Mouse (Mus musculus): ENCODE measurements around the gene Chid1. TPM values are rescaled to one million over a fixed set of nuclear protein-coding genes. Genes with fewer than 3 reads are reported as not detected.
A peak's percentile ranks its signal among the peaks of the same experiment; 100 is the strongest.

Gene Chid1
- polyA plus RNA-seq, 1 experiment from 2014 or later, result 36.3 TPM

GRCm38 (mm10) chr7:141524271-141524670, 15.4 kb downstream of the Chid1 start:
- Histone ChIP-seq H3K27me3 (replicated peaks) (no peaks in the 10 kb centered on the region), H3K4me3 (no peak overlapping the region), H3K36me3 (peaks cover 44% of the 10 kb centered on the region), H3K27ac (replicated peaks) (no peak overlapping the region), H3K4me2 (no peak overlapping the region), H3K4me1 (peaks cover 10% of the 10 kb centered on the region), H3K9me3 (no peaks in the 10 kb centered on the region), H3K9ac (no peak overlapping the region)
- no peak for ATAC-seq (ENCODE audit: extremely low read depth, insufficient number of reproducible peaks, low FRiP score, low TSS enrichment)
- 81% methylated on average over 4 of the region's 4 CpGs for WGBS

- Histone ChIP-seq H3K4me1 (peaks cover 22% of the 10 kb centered on the region), H3K9ac (no peak overlapping the region), H3K4me2 (no peak overlapping the region), H3K9me3 (no peaks in the 10 kb centered on the region), H3K4me3 (no peak overlapping the region), H3K36me3 (peaks cover 34% of the 10 kb centered on the region), H3K27me3 (replicated peaks) (no peaks in the 10 kb centered on the region), H3K27ac (replicated peaks) (no peak overlapping the region)
- ATAC-seq (ENCODE audit: extremely low read depth, insufficient number of reproducible peaks, low FRiP score, low TSS enrichment), result no peak
- 49% methylated on average over 4 of the region's 4 CpGs for WGBS
Measured at GRCm38 (mm10) chr7:141523007-141523406, 16.6 kb downstream of the Chid1 start.

- Histone ChIP-seq H3K9me3 (no peaks in the 10 kb centered on the region), H3K27me3 (replicated peaks) (no peaks in the 10 kb centered on the region), H3K4me3 (no peak overlapping the region), H3K36me3 (peaks cover 38% of the 10 kb centered on the region), H3K9ac (no peak overlapping the region), H3K27ac (replicated peaks) (peak overlapping the region; percentile 67), H3K4me1 (peaks cover 23% of the 10 kb centered on the region), H3K4me2 (no peak overlapping the region)
- 59% methylated on average over 1 of the region's 1 CpGs for WGBS
- ATAC-seq (ENCODE audit: extremely low read depth, insufficient number of reproducible peaks, low FRiP score, low TSS enrichment), result no peak
Measured at GRCm38 (mm10) chr7:141519795-141520194, 19.9 kb downstream of the Chid1 start.

- Histone ChIP-seq H3K4me2 (no peak overlapping the region), H3K9me3 (no peaks in the 10 kb centered on the region), H3K4me1 (peaks cover 23% of the 10 kb centered on the region), H3K27ac (replicated peaks) (peak overlapping the region; percentile 67), H3K4me3 (no peak overlapping the region), H3K36me3 (peaks cover 44% of the 10 kb centered on the region), H3K9ac (0 out of 2 replicates have a peak overlapping the region, but pooled peaks have one; percentile 19), H3K27me3 (replicated peaks) (no peaks in the 10 kb centered on the region)
- no peak for ATAC-seq (ENCODE audit: extremely low read depth, insufficient number of reproducible peaks, low FRiP score, low TSS enrichment)
- 37% methylated on average over 3 of the region's 3 CpGs for WGBS
Measured at GRCm38 (mm10) chr7:141518926-141519325, 20.7 kb downstream of the Chid1 start.

- no peak for ATAC-seq (ENCODE audit: extremely low read depth, insufficient number of reproducible peaks, low FRiP score, low TSS enrichment)
- Histone ChIP-seq H3K36me3 (peaks cover 50% of the 10 kb centered on the region), H3K27me3 (replicated peaks) (no peaks in the 10 kb centered on the region), H3K27ac (replicated peaks) (no peak overlapping the region), H3K9me3 (no peaks in the 10 kb centered on the region), H3K4me1 (peaks cover 23% of the 10 kb centered on the region), H3K4me3 (no peak overlapping the region), H3K4me2 (no peak overlapping the region), H3K9ac (no peak overlapping the region)
- 89% methylated on average over 5 of the region's 5 CpGs for WGBS
Measured at GRCm38 (mm10) chr7:141518296-141518695, 21.4 kb downstream of the Chid1 start.

GRCm38 (mm10) chr7:141517638-141518037, 22.0 kb downstream of the Chid1 start:
- Histone ChIP-seq H3K36me3 (peaks cover 53% of the 10 kb centered on the region), H3K4me3 (no peak overlapping the region), H3K9me3 (no peaks in the 10 kb centered on the region), H3K4me2 (no peak overlapping the region), H3K27me3 (replicated peaks) (no peaks in the 10 kb centered on the region), H3K9ac (no peak overlapping the region), H3K27ac (replicated peaks) (no peak overlapping the region), H3K4me1 (peaks cover 23% of the 10 kb centered on the region)
- 70% methylated on average over 4 of the region's 4 CpGs for WGBS
- ATAC-seq (ENCODE audit: extremely low read depth, insufficient number of reproducible peaks, low FRiP score, low TSS enrichment), result no peak

DNA sequence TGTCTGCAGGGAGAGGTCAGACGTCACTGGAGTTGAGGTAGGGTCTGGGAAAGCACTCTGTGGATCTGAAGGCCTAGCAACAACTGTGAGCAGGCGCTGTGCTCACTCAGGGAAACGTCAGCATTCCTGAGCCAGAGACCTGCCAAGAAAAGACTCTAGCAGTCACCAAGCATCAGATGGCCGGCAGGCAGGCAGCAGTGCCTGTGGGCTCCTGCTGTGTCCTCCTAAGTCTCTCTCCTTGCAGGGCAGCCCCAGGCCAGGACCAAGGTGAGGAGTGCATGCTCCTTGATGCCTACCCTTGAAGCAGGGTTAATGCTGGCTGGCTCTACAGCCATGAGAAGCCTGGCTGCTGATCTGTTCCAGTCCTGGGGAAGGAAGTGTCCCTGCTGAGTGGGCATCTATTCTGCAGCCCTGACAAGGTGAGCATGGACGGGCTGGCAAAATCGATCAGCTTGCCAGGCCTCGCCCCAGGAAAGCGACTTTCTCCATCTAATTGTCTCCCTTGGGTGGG, 28.9 kb downstream of the Chid1 start:
- no peak for ATAC-seq (ENCODE audit: extremely low read depth, insufficient number of reproducible peaks, low FRiP score, low TSS enrichment)
- Histone ChIP-seq H3K9ac (peak overlapping the region; percentile 61), H3K4me3 (no peak overlapping the region), H3K4me1 (peaks cover 50% of the 10 kb centered on the region), H3K27me3 (replicated peaks) (no peaks in the 10 kb centered on the region), H3K27ac (replicated peaks) (peak overlapping the region; percentile 69), H3K36me3 (peaks cover 43% of the 10 kb centered on the region), H3K9me3 (no peaks in the 10 kb centered on the region), H3K4me2 (no peak overlapping the region)
- 64% methylated on average over 8 of the region's 8 CpGs for WGBS

DNA sequence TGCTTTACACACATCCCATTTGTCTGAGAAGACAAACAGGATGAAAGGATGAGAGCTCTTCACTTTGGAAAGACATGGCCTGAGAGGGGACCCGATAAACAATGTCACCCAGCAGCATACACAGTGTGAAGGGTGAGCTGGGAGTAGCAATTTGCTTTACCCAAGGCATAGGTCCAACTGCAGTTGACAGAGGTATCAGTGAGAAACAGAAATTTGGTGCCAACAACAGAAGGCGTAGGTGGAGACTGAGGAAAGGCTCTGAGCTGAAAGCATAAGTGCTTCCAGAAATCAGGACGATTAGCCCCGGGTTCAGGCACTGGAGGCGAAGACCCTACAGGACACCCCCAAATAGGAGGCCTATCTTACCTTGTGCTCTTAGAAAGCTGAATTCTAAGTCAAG, 29.5 kb downstream of the Chid1 start:
- Histone ChIP-seq H3K4me3 (no peak overlapping the region), H3K4me1 (peaks cover 52% of the 10 kb centered on the region), H3K9ac (peak overlapping the region; percentile 61; the same call in 1 of the 2 replicates), H3K27ac (replicated peaks) (peak overlapping the region; percentile 69), H3K27me3 (replicated peaks) (no peaks in the 10 kb centered on the region), H3K4me2 (no peak overlapping the region), H3K36me3 (peaks cover 37% of the 10 kb centered on the region), H3K9me3 (no peaks in the 10 kb centered on the region)
- no peak for ATAC-seq (ENCODE audit: extremely low read depth, insufficient number of reproducible peaks, low FRiP score, low TSS enrichment)
- 84% methylated on average over 5 of the region's 5 CpGs for WGBS

- Histone ChIP-seq H3K4me1 (peaks cover 52% of the 10 kb centered on the region), H3K9me3 (no peaks in the 10 kb centered on the region), H3K27me3 (replicated peaks) (no peaks in the 10 kb centered on the region), H3K4me3 (no peak overlapping the region), H3K27ac (replicated peaks) (peak overlapping the region; percentile 69), H3K4me2 (no peak overlapping the region; the same call in 1 of the 2 replicates), H3K36me3 (peaks cover 27% of the 10 kb centered on the region), H3K9ac (peak overlapping the region; percentile 47)
- ATAC-seq (ENCODE audit: extremely low read depth, insufficient number of reproducible peaks, low FRiP score, low TSS enrichment), result no peak
Measured at GRCm38 (mm10) chr7:141508160-141508559, 31.5 kb downstream of the Chid1 start.

- Histone ChIP-seq H3K9ac (peak overlapping the region; percentile 58), H3K27me3 (replicated peaks) (no peaks in the 10 kb centered on the region), H3K4me2 (no peak overlapping the region), H3K4me1 (peaks cover 51% of the 10 kb centered on the region), H3K9me3 (no peaks in the 10 kb centered on the region), H3K4me3 (no peak overlapping the region; the same call in 1 of the 2 replicates), H3K27ac (replicated peaks) (peak overlapping the region; percentile 39), H3K36me3 (peaks cover 16% of the 10 kb centered on the region)
- 66% methylated on average over 2 of the region's 2 CpGs for WGBS
- ATAC-seq (ENCODE audit: extremely low read depth, insufficient number of reproducible peaks, low FRiP score, low TSS enrichment), result no peak
Measured at GRCm38 (mm10) chr7:141506278-141506677, 33.4 kb downstream of the Chid1 start.

DNA sequence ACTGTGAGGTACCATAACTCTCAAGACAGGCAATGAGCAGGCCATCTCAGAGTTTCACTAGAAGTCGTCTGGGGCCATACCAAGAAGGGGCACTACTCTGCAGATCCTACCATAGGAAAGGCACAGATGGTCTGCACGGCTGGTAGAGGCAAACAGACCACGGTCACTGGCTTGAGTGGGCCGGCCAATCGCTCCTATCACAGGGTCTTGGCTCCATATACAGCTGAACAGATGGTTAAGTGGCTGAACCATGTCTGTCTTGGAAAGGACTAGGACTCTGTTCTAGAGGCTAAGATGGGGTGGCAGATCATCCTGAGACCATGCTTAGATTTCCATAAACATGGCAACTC, 37.1 kb downstream of the Chid1 start:
- no peak overlapping the region for H3K4me2 ChIP-seq
- 92% methylated on average over 5 of the region's 5 CpGs for WGBS

DNA sequence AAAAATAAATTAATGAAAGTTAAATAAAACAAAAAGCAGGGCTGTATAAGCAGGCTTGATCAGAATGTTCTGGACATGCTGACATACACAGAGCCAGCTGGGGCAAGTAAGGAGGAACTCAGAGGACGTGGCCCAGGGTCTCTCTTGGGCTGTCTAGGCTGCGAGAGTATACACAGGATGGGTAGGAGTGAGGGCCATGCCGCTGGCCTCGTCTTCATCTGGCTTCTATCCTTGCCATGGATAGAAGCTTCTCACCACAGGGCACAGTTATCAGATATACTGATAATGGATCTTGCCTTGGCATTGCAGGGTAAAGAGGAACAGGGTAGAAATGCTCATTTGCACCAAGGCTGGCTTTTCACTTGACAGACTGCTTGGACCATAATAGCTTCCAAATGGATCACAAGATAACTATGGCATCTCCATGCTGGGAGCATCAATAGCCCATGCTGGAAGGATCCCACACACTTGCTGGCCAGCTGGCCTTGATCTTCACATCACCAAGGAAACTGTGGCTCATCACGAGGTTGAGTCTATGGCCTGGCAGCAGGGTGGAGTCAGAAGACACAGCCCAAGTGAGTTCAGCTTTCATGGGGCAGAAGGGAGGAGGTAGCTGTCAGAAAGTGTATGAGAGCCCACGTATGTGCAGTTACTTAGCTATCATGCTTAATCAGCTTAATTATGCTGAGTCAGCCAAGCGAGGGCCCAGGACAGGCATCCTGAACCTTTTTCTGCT, 37.7 kb downstream of the Chid1 start:
- ATAC-seq (ENCODE audit: extremely low read depth, insufficient number of reproducible peaks, low FRiP score, low TSS enrichment), result no peak
- peaks cover 29% of the 10 kb centered on the region for H3K36me3 ChIP-seq
- 82% methylated on average over 7 of the region's 7 CpGs for WGBS
- H3K4me3 ChIP-seq, result no peak overlapping the region
- H3K27me3 ChIP-seq (replicated peaks), result no peaks in the 10 kb centered on the region
- no peaks in the 10 kb centered on the region for H3K9me3 ChIP-seq
- H3K4me2 ChIP-seq, result no peak overlapping the region
- H3K4me1 ChIP-seq, result peaks cover 35% of the 10 kb centered on the region
- H3K27ac ChIP-seq (replicated peaks), result no peak overlapping the region
- H3K9ac ChIP-seq, result no peak overlapping the region

More for the DNA sequence above, 37.1 kb downstream of the Chid1 start:
- Histone ChIP-seq H3K27ac (replicated peaks) (no peak overlapping the region), H3K9ac (no peak overlapping the region), H3K27me3 (replicated peaks) (no peaks in the 10 kb centered on the region), H3K9me3 (no peaks in the 10 kb centered on the region), H3K4me1 (peaks cover 32% of the 10 kb centered on the region), H3K4me3 (no peak overlapping the region), H3K36me3 (peaks cover 29% of the 10 kb centered on the region)
- ATAC-seq (ENCODE audit: extremely low read depth, insufficient number of reproducible peaks, low FRiP score, low TSS enrichment), result no peak

Data from heart, embryonic 13.5 days (tissue).